Mouse (Mus musculus): ENCODE measurements around the gene Prx.

DNA sequence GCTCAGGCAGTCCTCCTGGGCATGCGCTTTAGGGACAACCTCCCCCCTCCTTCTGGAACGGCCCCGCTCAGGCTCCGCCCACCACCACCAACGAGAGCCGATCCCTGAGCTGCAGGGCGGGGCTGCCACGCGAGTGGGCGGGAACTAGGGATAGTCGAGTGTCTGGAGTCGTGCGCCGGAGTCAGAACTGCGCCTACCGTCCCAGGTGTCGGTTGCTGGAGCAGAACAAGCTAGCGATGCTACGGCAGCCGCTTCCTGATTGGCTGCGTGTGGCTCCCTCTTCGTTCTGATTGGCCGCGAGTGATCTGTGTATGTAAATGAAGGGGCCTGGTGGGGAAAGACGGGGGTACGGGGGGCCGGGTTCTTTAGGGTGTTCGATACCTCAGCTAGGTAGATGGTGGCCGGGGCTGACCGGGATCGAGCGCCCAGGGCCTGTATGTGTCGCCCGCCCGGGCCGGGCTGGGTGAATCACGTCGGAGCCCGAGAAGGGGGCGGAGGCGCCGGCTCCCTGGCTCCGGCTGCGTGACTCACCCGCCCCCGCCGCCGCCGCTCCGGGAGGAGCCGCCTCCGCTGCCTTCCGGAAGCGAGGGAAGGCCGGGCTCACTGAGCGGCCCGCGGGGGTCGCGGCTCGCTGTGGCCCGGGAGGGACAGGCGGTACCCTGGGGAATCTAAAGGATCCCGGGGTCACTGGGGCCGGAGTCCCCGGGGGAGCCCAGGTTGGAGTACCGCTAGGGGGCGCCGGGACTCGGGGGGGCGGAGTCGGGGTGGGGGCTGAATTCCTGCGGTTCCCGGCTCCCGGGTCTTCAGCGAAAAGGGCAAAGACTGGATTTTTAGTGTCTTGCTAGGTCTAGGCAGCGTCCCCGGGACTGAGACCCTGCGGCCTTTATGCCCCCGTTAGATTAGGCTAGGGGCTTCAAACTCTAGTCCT, 12.1 kb upstream of the Prx start, which contains the start of gene Sertad1:
- TF ChIP-seq CTCF (IDR thresholded peaks at IDR 0.05; ENCODE audit: borderline replicate concordance, extremely low read depth, insufficient read depth, insufficient read length) = peak; percentile 51; the same call in 1 of the 2 replicates
- peak; percentile 71; the same call in 1 of the 2 replicates for TF ChIP-seq POLR2A (IDR thresholded peaks at IDR 0.05; ENCODE audit: borderline replicate concordance, extremely low read depth, insufficient read depth, insufficient read length, poor library complexity, severe bottlenecking)
